Mouse (Mus musculus) MEL (cell line): ENCODE measurements around the gene Psors1c2. TPM values are rescaled to one million over a fixed set of nuclear protein-coding genes. Genes with fewer than 3 reads are reported as not detected.

Experiments
- DNase-seq: peaks from one replicate; pipeline ENCODE4 v3.0.0; 2011; ENCODE audit warnings: low read depth, low spot score
- H3K27ac ChIP-seq: 2 replicates; pipeline ENCODE4 v1.5.1; 2012; ENCODE audit warnings: low read depth, mild to moderate bottlenecking, control low read depth, low read length, moderate library complexity; ENCODE audit not compliant: control insufficient read depth
- H3K27me3 ChIP-seq, 2 experiments: fragments of 150-350 bp in 1 of 2; sonication (generic) in 1 of 2; 2 replicates each; pipeline ENCODE4 v1.6.1; 2012; ENCODE audit warnings: low read length in 2 of 2, mild to moderate bottlenecking in 2 of 2, improper control_type of control experiment in 1 of 2, moderate library complexity in 1 of 2; ENCODE audit not compliant: insufficient read depth in 2 of 2, control insufficient read depth in 1 of 2
- H3K36me3 ChIP-seq, 2 experiments: 2 replicates each; pipeline ENCODE4 v1.6.1; 2012 to 2014; ENCODE audit warnings: low read length in 2 of 2, improper control_type of control experiment in 1 of 2, inconsistent platforms in 1 of 2, mild to moderate bottlenecking in 1 of 2; ENCODE audit not compliant: insufficient read depth in 2 of 2, control insufficient read depth in 1 of 2
- H3K4me1 ChIP-seq, 2 experiments: fragments of 150-350 bp in 1 of 2; sonication (generic) in 1 of 2; 2 replicates each; pipeline ENCODE4 v1.6.1; 2012; ENCODE audit warnings: low read length in 2 of 2, improper control_type of control experiment in 1 of 2, mild to moderate bottlenecking in 1 of 2; ENCODE audit not compliant: insufficient read depth in 2 of 2, control insufficient read depth in 1 of 2
- H3K4me3 ChIP-seq, 2 experiments: fragments of 150-350 bp in 1 of 2; sonication (generic) in 1 of 2; 2 replicates each; pipeline ENCODE4 v1.5.1; 2012; ENCODE audit warnings: low read depth in 2 of 2, low read length in 2 of 2, mild to moderate bottlenecking in 2 of 2, moderate library complexity in 2 of 2, control low read depth in 1 of 2, improper control_type of control experiment in 1 of 2; ENCODE audit not compliant: control insufficient read depth in 1 of 2, insufficient read depth in 1 of 2
- H3K79me2 ChIP-seq: 2 replicates; pipeline ENCODE4 v1.6.1; 2012; ENCODE audit warnings: mild to moderate bottlenecking, low read length, moderate library complexity; ENCODE audit not compliant: control insufficient read depth, poor library complexity, insufficient read depth
- H3K9ac ChIP-seq: 2 replicates; pipeline ENCODE4 v1.6.1; 2012; ENCODE audit warnings: low read depth, mild to moderate bottlenecking, control low read depth, low read length, moderate library complexity; ENCODE audit not compliant: control insufficient read depth, poor library complexity, severe bottlenecking
- H3K9me3 ChIP-seq: fragments of 150-350 bp; sonication (generic); replicated peaks from 2 replicates; pipeline ENCODE4 v1.6.1; 2012; ENCODE audit warnings: mild to moderate bottlenecking, low read length, improper control_type of control experiment, moderate library complexity; ENCODE audit not compliant: insufficient read depth
- BHLHE40 ChIP-seq: IDR thresholded peaks from 2 replicates; pipeline ENCODE4 v1.6.1; 2012; ENCODE audit warnings: low read depth, mild to moderate bottlenecking, inconsistent platforms, low read length, improper control_type of control experiment, borderline replicate concordance
- CHD2 ChIP-seq: IDR thresholded peaks from 2 replicates; pipeline ENCODE4 v1.6.1; 2011; ENCODE audit warnings: low read length, improper control_type of control experiment
- CTCF ChIP-seq, 3 experiments: IDR thresholded peaks in 2 of 3; conservative IDR thresholded peaks in 1 of 3; 2 replicates each; pipeline ENCODE4 v1.5.1; 2011 to 2012; ENCODE audit warnings: low read length in 3 of 3, low read depth in 2 of 3, mild to moderate bottlenecking in 2 of 3, improper control_type of control experiment in 1 of 3, inconsistent platforms in 1 of 3, mixed read lengths in 1 of 3, moderate library complexity in 1 of 3; ENCODE audit not compliant: control insufficient read depth in 1 of 3, insufficient read depth in 1 of 3, poor library complexity in 1 of 3, severe bottlenecking in 1 of 3
- E2F4 ChIP-seq: IDR thresholded peaks from 2 replicates; pipeline ENCODE4 v1.6.1; 2011; ENCODE audit warnings: low read depth, low read length, improper control_type of control experiment, borderline replicate concordance
- ELF1 ChIP-seq: IDR thresholded peaks from 2 replicates; pipeline ENCODE4 v1.6.1; 2014; ENCODE audit warnings: low read depth, mild to moderate bottlenecking, inconsistent platforms, low read length, improper control_type of control experiment, moderate library complexity
- ETS1 ChIP-seq: IDR thresholded peaks from 2 replicates; pipeline ENCODE4 v1.6.1; 2012; ENCODE audit warnings: low read depth, mild to moderate bottlenecking, inconsistent platforms, low read length, improper control_type of control experiment, moderate library complexity
- HCFC1 ChIP-seq: IDR thresholded peaks from 2 replicates; pipeline ENCODE4 v1.6.1; 2012; ENCODE audit warnings: low read depth, mild to moderate bottlenecking, inconsistent platforms, low read length, improper control_type of control experiment, moderate library complexity
- MAZ ChIP-seq: IDR thresholded peaks from 2 replicates; pipeline ENCODE4 v1.6.1; 2012; ENCODE audit warnings: low read depth, mild to moderate bottlenecking, inconsistent platforms, low read length, improper control_type of control experiment
- MEF2A ChIP-seq: IDR thresholded peaks from 2 replicates; pipeline ENCODE4 v1.6.1; 2014; ENCODE audit warnings: low read depth, mild to moderate bottlenecking, inconsistent platforms, low read length, improper control_type of control experiment; ENCODE audit not compliant: poor library complexity, insufficient replicate concordance, severe bottlenecking; ENCODE audit errors: extremely low read depth
- MXI1 ChIP-seq: IDR thresholded peaks from 2 replicates; pipeline ENCODE4 v1.6.1; 2011; ENCODE audit warnings: mild to moderate bottlenecking, low read depth, low read length, improper control_type of control experiment
- MYB ChIP-seq: IDR thresholded peaks from 2 replicates; pipeline ENCODE4 v1.6.1; 2011; ENCODE audit warnings: mild to moderate bottlenecking, low read depth, low read length, improper control_type of control experiment
- NELFE ChIP-seq: IDR thresholded peaks from 2 replicates; pipeline ENCODE4 v1.6.1; 2011; ENCODE audit warnings: low read depth, low read length, improper control_type of control experiment
- NRF1 ChIP-seq: IDR thresholded peaks from 2 replicates; pipeline ENCODE4 v1.6.1; 2014; ENCODE audit warnings: low read depth, mild to moderate bottlenecking, inconsistent platforms, low read length, improper control_type of control experiment, moderate library complexity; ENCODE audit not compliant: poor library complexity, insufficient read depth, severe bottlenecking
- POLR2A ChIP-seq, 2 experiments: IDR thresholded peaks; 2 replicates each; pipeline ENCODE4 v1.6.1; 2011 to 2012; ENCODE audit warnings: low read length in 2 of 2, mild to moderate bottlenecking in 2 of 2, control low read depth in 1 of 2, improper control_type of control experiment in 1 of 2, low read depth in 1 of 2, moderate library complexity in 1 of 2; ENCODE audit not compliant: control insufficient read depth in 1 of 2, insufficient read depth in 1 of 2, poor library complexity in 1 of 2
- POLR2AphosphoS2 ChIP-seq: IDR thresholded peaks from 2 replicates; pipeline ENCODE4 v1.6.1; 2011; ENCODE audit warnings: low read length, improper control_type of control experiment
- POLR2AphosphoS5 ChIP-seq: IDR thresholded peaks from 2 replicates; pipeline ENCODE4 v1.6.1; 2012; ENCODE audit warnings: low read depth, borderline replicate concordance, mild to moderate bottlenecking, inconsistent platforms, low read length, moderate library complexity, mixed read lengths
- RAD21 ChIP-seq: IDR thresholded peaks from 2 replicates; pipeline ENCODE4 v1.6.1; 2011; ENCODE audit warnings: mild to moderate bottlenecking, low read depth, low read length, improper control_type of control experiment
- RCOR1 ChIP-seq: IDR thresholded peaks from 2 replicates; pipeline ENCODE4 v1.6.1; 2012; ENCODE audit warnings: low read depth, mild to moderate bottlenecking, inconsistent platforms, low read length, improper control_type of control experiment
- SIN3A ChIP-seq: IDR thresholded peaks from 2 replicates; pipeline ENCODE4 v1.6.1; 2012; ENCODE audit warnings: low read length, improper control_type of control experiment, inconsistent platforms
- SMC3 ChIP-seq: IDR thresholded peaks from 2 replicates; pipeline ENCODE4 v1.6.1; 2011; ENCODE audit warnings: low read depth, low read length, improper control_type of control experiment
- TCF12 ChIP-seq: IDR thresholded peaks from 2 replicates; pipeline ENCODE4 v1.6.1; 2014; ENCODE audit warnings: low read depth, mild to moderate bottlenecking, inconsistent platforms, low read length, improper control_type of control experiment, moderate library complexity
- USF1 ChIP-seq: IDR thresholded peaks from 2 replicates; pipeline ENCODE4 v1.6.1; 2014; ENCODE audit warnings: low read depth, mild to moderate bottlenecking, inconsistent platforms, low read length, improper control_type of control experiment, moderate library complexity
- ZKSCAN1 ChIP-seq: IDR thresholded peaks from 2 replicates; pipeline ENCODE4 v1.6.1; 2012; ENCODE audit warnings: low read depth, mild to moderate bottlenecking, inconsistent platforms, low read length, improper control_type of control experiment, moderate library complexity
- ZMIZ1 ChIP-seq: IDR thresholded peaks from 2 replicates; pipeline ENCODE4 v1.6.1; 2012; ENCODE audit warnings: low read depth, mild to moderate bottlenecking, inconsistent platforms, low read length, improper control_type of control experiment, moderate library complexity
- polyA plus RNA-seq, 2 experiments: library from polyadenylated mRNA; stranded (reverse) in 1 of 2; unstranded in 1 of 2; fragments of >175 nt in 1 of 2; fragments of >200 nt in 1 of 2; gene quantifications; 2 replicates each; pipeline versions ENCODE4 v1.2.1 to v1.2.4; 2012; ENCODE audit warnings: low replicate concordance in 2 of 2, low read depth in 1 of 2; ENCODE audit not compliant: insufficient read length in 2 of 2, insufficient read depth in 1 of 2, missing spikeins in 1 of 2
- total RNA-seq: library from RNA; depleted of rRNA; stranded (reverse); fragments of 300-350 nt; gene quantifications from 2 replicates; pipeline ENCODE4 v1.2.3, GENCODE M21; 2012

The Psors1c2 gene
- total and polyA plus RNA-seq, 3 experiments, result 0.27 to 1.3 TPM; not detected in 1

DNA sequence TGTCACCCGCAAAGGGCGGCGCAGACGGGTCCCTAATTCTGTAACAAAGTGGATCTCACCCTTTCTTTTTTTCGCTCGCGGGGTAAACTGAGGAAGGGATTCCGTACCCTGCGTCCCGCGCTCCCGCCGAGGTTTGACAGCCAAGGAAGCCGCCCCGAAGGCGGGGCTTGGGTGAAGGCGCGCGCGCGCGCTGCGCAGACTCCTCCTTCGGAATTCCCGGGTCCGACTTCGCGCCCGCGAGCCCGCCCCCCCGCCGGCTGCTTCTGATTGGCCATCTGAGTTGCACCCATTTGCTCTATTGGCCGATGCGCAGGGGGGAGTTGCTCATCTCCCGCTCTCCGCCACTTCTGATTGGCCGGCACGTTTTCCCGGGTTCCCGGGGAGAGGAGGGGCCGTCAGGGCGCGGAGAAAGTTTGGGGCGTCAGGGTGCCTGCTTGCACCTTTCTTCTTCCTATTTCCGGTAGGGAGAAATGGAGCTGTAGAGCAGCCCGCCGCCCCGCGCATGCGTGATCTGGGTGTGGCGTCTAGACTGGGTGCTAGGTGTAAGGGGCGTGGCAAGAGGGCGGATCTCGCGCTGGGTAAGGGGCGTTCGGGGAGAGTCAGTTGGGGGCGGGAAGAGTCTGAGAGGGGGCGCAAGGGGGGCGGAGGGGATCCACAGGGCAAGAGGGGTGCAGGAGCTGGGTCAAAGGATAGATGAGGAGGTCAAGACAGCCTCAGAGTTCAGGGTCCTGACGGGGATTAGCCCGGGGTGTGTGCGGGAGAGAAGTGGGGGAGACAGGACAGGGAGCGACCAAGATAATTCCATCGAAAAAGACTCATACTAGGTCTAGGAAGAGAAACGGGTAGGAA is 16.1 kb upstream of the Psors1c2 start, which contains the start of the genes Tcf19 and Cchcr1:
Tcf19 (minus strand) TSS at position 173 of the 849 bp plus-strand sequence.
Cchcr1 (plus strand) TSS at position 449 of the 849 bp plus-strand sequence.
- H3K79me2 ChIP-seq, result peaks cover 2% of the 10 kb centered on the region; the same call in 1 of the 2 replicates
- peak within 1 kb of the TSS; percentile 26 for H3K27ac ChIP-seq
- no peaks in the 10 kb centered on the region for H3K9me3 ChIP-seq
- peak; percentile 79 for TF ChIP-seq HCFC1
- peak; percentile 26; the same call in 1 of the 2 replicates for TF ChIP-seq CHD2
- peak; percentile 93 for TF ChIP-seq ELF1
- TF ChIP-seq E2F4, result peak; percentile 95
- no peak for TF ChIP-seq ETS1
- peak; percentile 82; the same call in 1 of the 2 replicates for TF ChIP-seq SIN3A
- no peak for TF ChIP-seq CTCF (IDR thresholded peaks at IDR 0.05 in 2 of 3, conservative IDR thresholded peaks at IDR 0.05 in 1 of 3; ENCODE audit: control insufficient read depth in 1 of 3, insufficient read depth in 1 of 3, low read depth in 2 of 3, low read length in 3 of 3, poor library complexity in 1 of 3, severe bottlenecking in 1 of 3)
- no peak for TF ChIP-seq POLR2AphosphoS2
- peak; percentile 33 for TF ChIP-seq NELFE
- no peak for TF ChIP-seq ZKSCAN1
- TF ChIP-seq SMC3, result no peak
- peak; percentile 70; the same call in 1 of the 2 replicates for TF ChIP-seq MAZ
- TF ChIP-seq RCOR1, result no peak
- peak; percentile 59; the same call in 1 of the 2 replicates for TF ChIP-seq MXI1
- TF ChIP-seq MEF2A, result no peak
- no peak for TF ChIP-seq MYB
- no peak for TF ChIP-seq ZMIZ1
- TF ChIP-seq POLR2A (IDR thresholded peaks at IDR 0.05; ENCODE audit: control insufficient read depth in 1 of 2, insufficient read depth in 1 of 2, low read depth in 1 of 2, low read length in 2 of 2, poor library complexity in 1 of 2), result peak; percentile 49 to 52; a peak in 1 of 4 replicates
- TF ChIP-seq BHLHE40, result no peak
- no peak for TF ChIP-seq USF1
- TF ChIP-seq NRF1, result peak; percentile 77
- no peak for TF ChIP-seq RAD21
- no peak for TF ChIP-seq POLR2AphosphoS5
- TF ChIP-seq TCF12, result no peak
- H3K4me3 ChIP-seq, result peak within 1 kb of the TSS; percentile 69 to 79
- peak within 1 kb of the TSS; percentile 83 for H3K9ac ChIP-seq
- DNase-seq, result peak; percentile 99
- H3K36me3 ChIP-seq, result no peaks in the 10 kb centered on the region
- H3K4me1 ChIP-seq, result peaks cover 0 to 5% of the 10 kb centered on the region in 2 experiments; a peak in 2 of 4 replicates
- H3K27me3 ChIP-seq, result no peaks in the 10 kb centered on the region
